Mouse (Mus musculus) limb, embryonic 10.5 days (tissue): ENCODE measurements around the gene Dazl. TPM values are rescaled to one million over a fixed set of nuclear protein-coding genes. Genes with fewer than 3 reads are reported as not detected.
"Not testable (repeated sequence)": the region's sequence is repeated elsewhere in the genome, so short reads cannot be mapped to it uniquely, and the experiment has no call there.

ENCODE experiments used
- DNase-seq: peaks from one replicate; pipeline ENCODE4 v3.0.0-alpha.2; 2017; ENCODE audit warnings: low spot score
- H3K27ac ChIP-seq: fragments of 300-500 bp; sonication (generic); 2 replicates; pipeline ENCODE4 v1.5.1; 2016; ENCODE audit warnings: mild to moderate bottlenecking
- H3K27me3 ChIP-seq: fragments of 300-500 bp; sonication (generic); 2 replicates; pipeline ENCODE4 v1.6.1; 2016; ENCODE audit warnings: low read depth, mild to moderate bottlenecking; ENCODE audit not compliant: poor library complexity, severe bottlenecking
- H3K36me3 ChIP-seq: fragments of 300-500 bp; sonication (generic); 2 replicates; pipeline ENCODE4 v1.6.1; 2016; ENCODE audit warnings: mild to moderate bottlenecking, moderate library complexity
- H3K4me1 ChIP-seq: fragments of 300-500 bp; sonication (generic); 2 replicates; pipeline ENCODE4 v1.6.1; 2016
- H3K4me3 ChIP-seq: fragments of 300-500 bp; sonication (generic); 2 replicates; pipeline ENCODE4 v1.5.1; 2016; ENCODE audit warnings: mild to moderate bottlenecking, moderate library complexity
- H3K9me3 ChIP-seq: fragments of 300-500 bp; sonication (generic); replicated peaks from 2 replicates; pipeline ENCODE4 v1.6.1; 2016; ENCODE audit warnings: mild to moderate bottlenecking
- WGBS: fragments of 180-500 bp; shearing (Covaris S2); methylation state at CpG from one replicate; pipeline ENCODE4 v1.1.7; 2016; 5-methylcytosine and 5-hydroxymethylcytosine counted together
- polyA plus RNA-seq: library from polyadenylated mRNA; unstranded; fragments of >200 nt; fragmentation: Nextera tagmentation; extraction: Ambion mirVana; gene quantifications from 2 replicates; pipeline ENCODE4 v1.2.1, GENCODE M21; 2016

Gene Dazl
- polyA plus RNA-seq, 1 experiment from 2014 or later = not detected

DNA sequence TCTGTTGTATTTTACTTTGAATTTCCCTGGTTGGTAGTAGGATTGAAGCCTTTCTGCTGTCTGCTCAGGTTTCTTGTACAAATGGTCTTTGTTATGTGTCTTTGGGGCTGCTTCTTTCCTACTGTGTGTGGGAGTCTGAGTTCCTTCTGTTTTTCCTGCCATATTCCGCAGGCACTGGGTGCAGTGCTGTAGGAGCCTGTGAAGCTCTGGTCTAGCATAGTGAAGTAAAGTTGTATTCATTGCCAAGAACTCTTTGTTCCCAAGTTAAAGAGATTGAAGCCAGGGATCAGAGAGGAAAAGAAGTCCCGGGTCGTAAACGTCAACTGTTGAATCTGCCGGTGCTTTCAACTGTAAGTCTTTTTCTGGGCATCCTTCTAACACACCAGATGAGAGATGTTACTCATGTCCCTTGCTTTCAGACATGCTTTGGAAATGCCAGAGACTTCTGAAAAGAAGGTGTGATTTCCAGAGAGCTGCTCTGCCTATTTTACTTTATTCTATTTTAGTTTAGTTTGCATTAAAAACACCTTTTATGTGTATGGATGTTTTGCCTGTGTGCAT lies 16.2 kb upstream of the Dazl start:
- Histone ChIP-seq H3K27me3 (no peaks in the 10 kb centered on the region), H3K4me1 (peaks cover 7% of the 10 kb centered on the region; the same call in 1 of the 2 replicates), H3K27ac (no peak overlapping the region), H3K4me3 (no peak overlapping the region), H3K9me3 (no peaks in the 10 kb centered on the region), H3K36me3 (no peaks in the 10 kb centered on the region)
- WGBS = 67% methylated on average over 5 of the region's 5 CpGs
- DNase-seq = no peak

DNA sequence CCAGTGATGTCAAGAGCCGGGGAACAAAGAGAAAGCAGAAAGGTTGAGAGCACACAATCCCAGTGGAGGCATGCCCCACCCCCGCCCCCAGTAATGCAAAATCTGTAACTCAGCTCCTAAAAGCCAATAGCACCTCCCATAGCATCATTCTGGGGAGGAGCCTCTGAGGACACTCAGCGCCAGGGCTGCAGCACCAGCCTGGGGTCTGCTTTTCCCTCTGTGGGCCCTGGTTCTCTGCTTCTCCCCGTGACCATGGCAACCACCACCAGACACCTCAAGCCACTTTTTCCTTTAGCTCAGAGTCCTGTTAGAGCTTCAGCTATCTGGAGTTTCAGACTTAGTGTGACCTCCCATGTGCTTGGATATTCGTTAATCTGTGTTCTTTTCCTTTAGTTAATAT lies 15.4 kb upstream of the Dazl start:
- no peak for DNase-seq
- H3K27ac ChIP-seq = no peak overlapping the region
- H3K36me3 ChIP-seq = no peaks in the 10 kb centered on the region
- no peaks in the 10 kb centered on the region for H3K27me3 ChIP-seq
- 61% methylated on average over 5 of the region's 5 CpGs for WGBS
- peaks cover 4% of the 10 kb centered on the region; the same call in 1 of the 2 replicates for H3K4me1 ChIP-seq
- no peaks in the 10 kb centered on the region for H3K9me3 ChIP-seq
- H3K4me3 ChIP-seq = no peak overlapping the region

GRCm38 (mm10) chr17:50308059-50308647 lies 14.7 kb upstream of the Dazl start:
- 91% methylated on average over 10 of the region's 10 CpGs for WGBS
- Histone ChIP-seq H3K27ac (no peak overlapping the region), H3K4me1 (peaks cover 4% of the 10 kb centered on the region; the same call in 1 of the 2 replicates), H3K27me3 (no peaks in the 10 kb centered on the region), H3K4me3 (no peak overlapping the region), H3K36me3 (no peaks in the 10 kb centered on the region), H3K9me3 (no peaks in the 10 kb centered on the region)
- no peak for DNase-seq

- H3K27me3 ChIP-seq = no peaks in the 10 kb centered on the region
- peaks cover 15% of the 10 kb centered on the region for H3K4me1 ChIP-seq
- H3K9me3 ChIP-seq = no peaks in the 10 kb centered on the region
- H3K36me3 ChIP-seq = no peaks in the 10 kb centered on the region
- 79% methylated on average over 3 of the region's 3 CpGs for WGBS
- H3K4me3 ChIP-seq = no peak overlapping the region
- H3K27ac ChIP-seq = no peak overlapping the region
- no peak for DNase-seq
These were observed 9.4 kb upstream of the Dazl start for GRCm38 (mm10) chr17:50302867-50303266.

DNA sequence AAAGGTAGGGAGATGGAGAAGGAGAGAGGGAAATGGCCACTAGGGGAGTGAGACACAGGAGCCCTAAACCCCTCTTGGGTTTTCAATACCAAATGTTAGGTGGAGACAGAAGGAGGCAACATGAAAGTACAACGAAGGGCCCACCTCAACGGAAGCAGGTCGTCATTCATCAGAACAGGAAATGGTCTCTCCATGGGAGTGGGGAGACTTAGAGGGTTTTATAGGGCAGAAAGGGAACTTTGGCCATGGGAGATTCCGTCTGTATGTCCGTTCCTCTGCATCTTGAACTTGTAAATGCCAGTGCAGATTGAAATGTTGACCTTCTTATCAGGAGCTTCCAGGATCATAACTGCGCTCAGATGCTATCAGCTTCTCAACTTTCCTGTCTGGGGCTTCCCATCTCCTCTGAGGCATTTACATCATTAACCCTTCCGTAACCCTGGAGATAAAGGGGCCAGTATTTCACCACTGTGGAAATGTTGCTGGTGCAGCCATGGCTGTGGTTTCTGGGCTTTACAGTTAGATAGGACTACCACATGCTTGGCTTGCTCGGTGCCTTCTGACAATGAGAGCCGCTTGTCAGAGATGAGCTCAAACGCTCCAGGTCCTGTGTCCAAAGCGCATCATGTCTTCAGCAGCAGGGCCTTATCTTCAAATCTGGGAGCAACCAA lies 6.9 kb upstream of the Dazl start:
- no peak overlapping the region for H3K4me3 ChIP-seq
- no peak for DNase-seq
- H3K27me3 ChIP-seq = no peaks in the 10 kb centered on the region
- WGBS = 78% methylated on average over 11 of the region's 11 CpGs
- no peak overlapping the region for H3K27ac ChIP-seq
- peaks cover 15% of the 10 kb centered on the region for H3K4me1 ChIP-seq
- no peaks in the 10 kb centered on the region for H3K9me3 ChIP-seq
- no peaks in the 10 kb centered on the region for H3K36me3 ChIP-seq

GRCm38 (mm10) chr17:50298821-50299220 lies 5.4 kb upstream of the Dazl start:
- no peak for DNase-seq
- Histone ChIP-seq H3K27ac (no peak overlapping the region), H3K4me1 (peaks cover 15% of the 10 kb centered on the region), H3K36me3 (0 out of 2 replicates have a peak, but pooled peaks cover 2% of the 10 kb centered on the region), H3K9me3 (no peaks in the 10 kb centered on the region; the same call in 1 of the 2 replicates), H3K27me3 (no peaks in the 10 kb centered on the region), H3K4me3 (no peak overlapping the region)
- 89% methylated on average over 7 of the region's 7 CpGs for whole genome bisulfite sequencing

GRCm38 (mm10) chr17:50294726-50295125 lies 1.3 kb upstream of the Dazl start:
- H3K4me1 ChIP-seq = peaks cover 5% of the 10 kb centered on the region
- DNase-seq = no peak
- H3K4me3 ChIP-seq = no peak overlapping the region
- peaks cover 8% of the 10 kb centered on the region for H3K36me3 ChIP-seq
- H3K9me3 ChIP-seq = peaks cover 7% of the 10 kb centered on the region
- no peak overlapping the region for H3K27ac ChIP-seq
- WGBS = 89% methylated on average over 12 of the region's 12 CpGs
- no peaks in the 10 kb centered on the region for H3K27me3 ChIP-seq

- DNase-seq = peak; percentile 92
These were observed 720 bp downstream of the Dazl start for GRCm38 (mm10) chr17:50292661-50293171.

DNA sequence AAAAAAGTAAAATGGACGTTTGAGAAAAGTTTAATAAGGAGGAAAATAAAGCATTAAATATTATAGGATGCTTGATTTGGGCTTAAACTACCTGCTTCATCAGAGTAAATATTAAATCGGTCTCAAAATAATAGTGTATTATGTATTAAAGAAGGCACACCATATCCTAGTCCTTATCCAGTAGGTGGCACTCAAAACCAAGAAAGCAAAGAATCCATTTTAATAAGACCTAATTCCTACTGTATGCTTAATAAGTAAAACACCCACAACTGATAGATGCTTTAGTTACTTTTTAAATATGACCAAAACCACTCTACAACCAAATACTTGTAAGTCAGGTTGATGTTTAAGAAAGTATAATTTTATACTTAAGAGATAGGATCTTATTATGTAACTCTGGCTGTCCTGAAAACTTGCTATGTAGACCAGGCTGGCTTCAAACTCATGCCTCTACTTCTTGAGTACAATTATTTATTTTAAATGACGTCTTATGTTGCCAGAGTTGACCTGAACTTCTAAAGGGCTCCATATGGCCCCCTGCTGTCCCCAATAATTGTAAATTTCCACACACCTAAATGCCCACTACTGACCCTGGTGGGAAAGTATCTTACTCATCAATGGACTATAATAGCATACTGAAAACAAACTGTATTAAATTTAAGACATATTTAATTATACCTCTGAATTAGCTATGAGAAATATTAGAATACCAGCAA lies 1.8 kb downstream of the Dazl start:
- H3K9me3 ChIP-seq = peaks cover 7% of the 10 kb centered on the region
- peaks cover 8% of the 10 kb centered on the region for H3K36me3 ChIP-seq
- H3K27me3 ChIP-seq = no peaks in the 10 kb centered on the region
- no peak overlapping the region for H3K27ac ChIP-seq
- H3K4me3 ChIP-seq = no peak overlapping the region
- peaks cover 5% of the 10 kb centered on the region; the same call in 1 of the 2 replicates for H3K4me1 ChIP-seq
- DNase-seq = no peak
- 27% methylated on average over 3 of the region's 3 CpGs for WGBS

More at GRCm38 (mm10) chr17:50292661-50293171, 720 bp downstream of the Dazl start:
- peaks cover 7% of the 10 kb centered on the region for H3K9me3 ChIP-seq
- H3K27me3 ChIP-seq = no peaks in the 10 kb centered on the region
- H3K27ac ChIP-seq = peak overlapping the region; percentile 91
- H3K4me1 ChIP-seq = peaks cover 5% of the 10 kb centered on the region; the same call in 1 of the 2 replicates
- 5% methylated on average over 57 of the region's 57 CpGs for WGBS
- H3K4me3 ChIP-seq = peak overlapping the region; percentile 57
- peaks cover 8% of the 10 kb centered on the region for H3K36me3 ChIP-seq

DNA sequence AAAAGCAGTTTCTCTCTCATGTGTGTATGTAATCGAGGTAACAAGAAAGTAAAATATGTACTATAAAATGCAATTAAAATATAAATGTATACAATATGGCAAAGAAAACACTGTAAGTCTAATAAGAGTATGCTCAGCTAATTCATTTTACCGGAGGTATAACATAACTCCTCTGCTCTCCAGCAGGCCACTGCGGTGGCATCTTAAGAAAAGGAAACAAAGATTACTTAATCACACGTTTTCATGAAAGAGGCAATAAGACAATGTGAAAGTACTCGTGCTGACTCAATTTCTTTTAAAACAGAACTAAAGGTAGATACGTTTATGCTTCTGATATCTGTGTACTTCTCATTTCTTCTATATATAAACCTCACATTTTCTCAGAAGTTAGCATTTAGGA lies 8.6 kb downstream of the Dazl start:
- Histone ChIP-seq H3K4me1 (no peaks in the 10 kb centered on the region), H3K4me3 (no peak overlapping the region), H3K36me3 (no peaks in the 10 kb centered on the region), H3K27ac (no peak overlapping the region), H3K27me3 (no peaks in the 10 kb centered on the region), H3K9me3 (no peaks in the 10 kb centered on the region)
- WGBS = 79% methylated on average over 6 of the region's 6 CpGs
- DNase-seq = no peak

DNA sequence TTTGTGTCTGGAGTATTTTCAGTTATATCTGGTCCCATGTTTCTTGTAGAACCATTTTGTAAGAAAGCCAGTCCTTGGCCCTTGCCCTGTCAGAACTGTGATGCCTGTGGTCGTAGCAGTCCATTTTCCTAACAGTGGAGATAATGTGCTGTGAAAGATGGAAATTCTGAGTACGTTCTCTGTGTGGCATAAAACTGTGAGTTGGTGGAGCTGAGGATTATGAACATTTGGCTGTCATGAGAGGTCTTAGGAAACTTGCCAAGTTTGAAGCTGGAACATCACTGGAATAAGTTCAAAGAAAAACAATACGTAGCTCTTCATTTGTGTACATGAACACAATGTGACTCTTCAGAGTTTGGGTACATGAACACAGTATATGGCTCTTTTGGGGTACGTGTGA lies 31.8 kb downstream of the Dazl start:
- H3K9me3 ChIP-seq, H3K36me3 ChIP-seq, H3K4me3 ChIP-seq, H3K4me1 ChIP-seq, DNase-seq, H3K27me3 ChIP-seq, H3K27ac ChIP-seq: not testable (repeated sequence)
- WGBS = 90% methylated on average over 4 of the region's 4 CpGs

DNA sequence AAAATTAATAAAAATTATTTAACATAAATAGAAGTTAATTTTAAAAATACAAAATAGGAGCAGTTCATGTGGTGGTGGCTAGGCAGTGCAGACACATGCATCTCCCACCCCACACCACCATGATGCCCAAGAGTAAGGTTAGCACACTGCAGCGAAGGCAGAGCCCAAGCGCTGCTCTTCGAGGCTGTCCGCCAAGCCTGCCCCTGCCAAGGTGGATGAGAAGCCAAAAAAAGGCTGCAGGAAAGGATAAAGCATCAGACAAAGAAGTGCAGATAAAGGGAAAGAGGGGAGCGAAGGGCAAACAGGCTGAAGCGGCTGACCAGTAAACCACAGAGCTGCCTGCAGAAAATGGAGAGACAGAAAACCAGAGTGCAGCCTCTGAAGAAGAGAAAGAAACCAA lies 32.6 kb downstream of the Dazl start:
- WGBS = 93% methylated on average over 6 of the region's 6 CpGs
- Histone ChIP-seq H3K4me1 (peaks cover 4% of the 10 kb centered on the region; the same call in 1 of the 2 replicates), H3K36me3 (no peaks in the 10 kb centered on the region), H3K27me3 (no peaks in the 10 kb centered on the region), H3K9me3 (no peaks in the 10 kb centered on the region), H3K4me3 (no peak overlapping the region), H3K27ac (no peak overlapping the region)
- DNase-seq = no peak

DNA sequence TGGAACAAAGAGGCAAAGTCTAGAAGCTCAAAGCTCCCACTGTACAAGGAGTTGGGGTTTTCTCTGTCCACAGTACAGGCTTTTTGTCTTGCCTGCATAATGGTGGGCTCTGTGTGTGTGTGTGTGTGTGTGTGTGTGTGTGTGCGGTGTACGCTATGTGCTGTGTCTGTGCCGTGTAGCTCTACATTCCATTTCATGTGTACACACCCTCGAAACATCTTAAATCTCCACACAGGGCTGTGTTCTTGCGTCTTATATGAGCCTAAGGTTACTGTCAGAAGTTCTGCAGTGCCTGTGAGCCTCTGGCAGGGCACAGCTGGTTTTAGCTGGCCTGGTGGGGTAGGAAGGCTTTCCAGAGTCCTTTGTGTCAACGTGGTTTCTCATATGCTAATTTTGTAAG lies 46.8 kb downstream of the Dazl start:
- no peaks in the 10 kb centered on the region for H3K9me3 ChIP-seq
- H3K4me3 ChIP-seq = no peak overlapping the region
- H3K27me3 ChIP-seq = no peaks in the 10 kb centered on the region
- DNase-seq = no peak
- WGBS = 79% methylated on average over 6 of the region's 6 CpGs
- no peak overlapping the region for H3K27ac ChIP-seq
- H3K4me1 ChIP-seq = no peaks in the 10 kb centered on the region
- H3K36me3 ChIP-seq = no peaks in the 10 kb centered on the region
